In the genomic region with DNA sequence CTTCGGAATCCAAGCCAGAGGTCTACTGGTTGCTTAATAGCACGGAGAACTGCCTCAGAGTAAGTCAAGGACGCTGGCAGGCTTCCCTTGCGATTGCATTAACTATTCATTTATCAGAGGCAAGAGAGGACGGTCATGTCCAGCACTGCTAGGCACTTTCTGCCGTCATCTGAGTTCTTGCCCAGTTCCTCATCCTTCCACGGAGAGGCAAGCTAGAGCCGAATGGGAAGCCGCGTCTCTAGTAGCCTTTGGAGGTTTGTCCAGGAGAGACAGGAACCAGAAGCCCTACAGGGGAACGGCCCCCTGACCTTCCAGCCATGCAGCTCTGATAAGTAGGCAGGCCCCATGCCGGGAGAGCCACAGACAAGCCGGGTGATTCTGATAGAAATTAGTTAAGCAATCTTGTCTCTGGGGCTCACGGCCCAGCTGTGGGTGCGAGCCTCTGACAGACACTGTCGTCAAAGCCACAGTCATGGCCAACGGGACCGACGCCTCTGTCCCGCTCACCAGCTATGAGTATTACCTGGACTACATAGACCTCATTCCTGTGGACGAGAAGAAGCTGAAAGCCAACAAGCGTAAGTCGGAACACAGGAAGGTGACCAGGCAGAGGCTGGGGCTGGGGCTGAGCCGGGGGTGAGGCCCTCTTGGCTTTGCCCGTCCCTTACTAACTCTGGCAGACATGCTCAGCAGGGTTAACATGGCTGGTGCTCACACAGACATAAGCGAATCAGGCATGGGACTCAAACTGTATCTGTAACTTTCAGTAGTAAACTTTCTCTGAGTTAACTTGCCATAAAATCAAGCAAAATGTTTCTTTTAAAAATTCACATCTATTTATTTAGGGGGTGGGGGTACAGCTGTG, we compare ENCODE assay signal across 9 mouse cellular contexts. TPM values are rescaled to one million over a fixed set of nuclear protein-coding genes. Genes with fewer than 3 reads are reported as not detected.
DNase-seq lines count a peak whose midpoint lies in the region; ATAC-seq and TF ChIP-seq lines count a peak whose summit lies in the region.
"Had no signal": no experiment of that assay in that cellular context is flagged by ENCODE, and none has a peak within 500 bp of the region (broad histone marks: within the 10 kb centered on the region; RNA-seq: fewer than 3 reads in every experiment).

Gene Mrap (plus strand): TSS at position 116 of the 865 bp plus-strand sequence.

- no peaks in the 10 kb centered on the region for H3K27me3 ChIP-seq in kidney, adult 2 months (replicated peaks; ENCODE audit: control insufficient read depth, insufficient read depth, low read length)
- no peaks in the 10 kb centered on the region for H3K27me3 ChIP-seq in kidney, embryonic 15.5 days
- H3K27me3 ChIP-seq in forebrain, embryonic 14.5 days (replicated peaks; ENCODE audit: control insufficient read depth, insufficient read depth, low read length) = no peaks in the 10 kb centered on the region

- H3K4me3 ChIP-seq in kidney, adult 2 months (ENCODE audit: insufficient read depth, low read depth, low read length) = no peak within 1 kb of the TSS
- no peak within 1 kb of the TSS for H3K4me3 ChIP-seq in kidney, embryonic 15.5 days (replicated peaks)
- peak within 1 kb of the TSS; percentile 75 for H3K4me3 ChIP-seq in brown adipose tissue, adult 24 weeks (ENCODE audit: insufficient read depth, low read depth, low read length)
- no peak within 1 kb of the TSS for H3K4me3 ChIP-seq in forebrain, embryonic 14.5 days (ENCODE audit: low read depth, low read length)

- no peak within 1 kb of the TSS for H3K9ac ChIP-seq in kidney, embryonic 15.5 days
- H3K9ac ChIP-seq in forebrain, embryonic 14.5 days (ENCODE audit: low read length) = no peak within 1 kb of the TSS

- TF ChIP-seq POLR2A in kidney, adult 2 months (IDR thresholded peaks at IDR 0.05; ENCODE audit: low read depth, low read length) = no peak

- no peaks in the 10 kb centered on the region for H3K9me3 ChIP-seq in kidney, embryonic 15.5 days (replicated peaks)
- no peaks in the 10 kb centered on the region for H3K9me3 ChIP-seq in forebrain, embryonic 14.5 days (replicated peaks; ENCODE audit: control insufficient read depth, low read length)

- TF ChIP-seq CTCF in kidney, adult 2 months (conservative IDR thresholded peaks at IDR 0.05; ENCODE audit: insufficient read depth, insufficient read length, low read depth, low read length) = no peak; the same call in 1 of the 2 replicates

- no peak for ATAC-seq in kidney, embryonic 15.5 days (replicated peaks; ENCODE audit: low FRiP score)
- ATAC-seq in erythroid progenitor cell, adult 5-6 weeks (replicated peaks; ENCODE audit: low FRiP score, poor library complexity, severe bottlenecking) = no peak
- ATAC-seq in forebrain, embryonic 14.5 days = no peak

- no peaks in the 10 kb centered on the region for H3K4me1 ChIP-seq in kidney, adult 2 months (ENCODE audit: control insufficient read depth, insufficient read depth, low read length)
- peaks cover 18% of the 10 kb centered on the region for H3K4me1 ChIP-seq in kidney, embryonic 15.5 days
- peaks cover 6% of the 10 kb centered on the region for H3K4me1 ChIP-seq in brown adipose tissue, adult 24 weeks (ENCODE audit: control insufficient read depth, insufficient read depth, insufficient read length, low read length)
- no peaks in the 10 kb centered on the region for H3K4me1 ChIP-seq in forebrain, embryonic 14.5 days (ENCODE audit: control insufficient read depth, insufficient read depth, low read length)

- WGBS in kidney, adult 2 months = 89% methylated on average over 26 of the region's 26 CpGs
- 83% methylated on average over 26 of the region's 26 CpGs for WGBS in kidney, embryonic 15.5 days
- WGBS in forebrain, embryonic 14.5 days = 91% methylated on average over 26 of the region's 26 CpGs

- H3K27ac ChIP-seq in kidney, adult 2 months (ENCODE audit: insufficient read depth, low read depth, low read length) = no peak within 1 kb of the TSS
- no peak within 1 kb of the TSS for H3K27ac ChIP-seq in kidney, embryonic 15.5 days
- peak within 1 kb of the TSS; percentile 96 for H3K27ac ChIP-seq in brown adipose tissue, adult 24 weeks (replicated peaks; ENCODE audit: low read depth, low read length)
- H3K27ac ChIP-seq in forebrain, embryonic 14.5 days (ENCODE audit: low read depth, low read length) = no peak within 1 kb of the TSS

- no peak within 1 kb of the TSS for H3K4me2 ChIP-seq in kidney, embryonic 15.5 days
- no peak within 1 kb of the TSS for H3K4me2 ChIP-seq in forebrain, embryonic 14.5 days (ENCODE audit: low read length)

- no peaks in the 10 kb centered on the region for H3K36me3 ChIP-seq in kidney, adult 2 months (ENCODE audit: control insufficient read depth, insufficient read depth, low read length)
- no peaks in the 10 kb centered on the region for H3K36me3 ChIP-seq in kidney, embryonic 15.5 days
- no peaks in the 10 kb centered on the region for H3K36me3 ChIP-seq in forebrain, embryonic 14.5 days (ENCODE audit: control insufficient read depth, insufficient read depth, low read length)

- peak; percentile 28 for DNase-seq in kidney, adult 2 months
- DNase-seq in heart, postnatal 4 days = peak; percentile 77
- peak; percentile 54 to 74 for DNase-seq in lung, postnatal 4 days
- DNase-seq in forebrain, embryonic 14.5 days (ENCODE audit: low spot score) = no peak
- DNase-seq in layer of hippocampus, adult 9-11 months = no peak

RNA-seq across cellular contexts. Expression of gene Mrap, which starts in this region (rescaled TPM):
- 28.8 and 43.9 TPM in 2 replicates for polyA plus RNA-seq in kidney, adult 2 months (2012; rRNA removed)
- 2.4 and 9.6 TPM in 2 replicates for polyA plus RNA-seq in kidney, embryonic 15.5 days (2015; fragmentation: Nextera tagmentation; extraction: Ambion mirVana)
- polyA plus RNA-seq in brown adipose tissue, adult 24 weeks (2012; ENCODE audit: insufficient read depth, insufficient read length, missing spikeins) = 328 and 353 TPM in 2 replicates
- 10 to 100 TPM; 24.0 to 25.1 TPM for total RNA-seq in heart, postnatal 4 days (2021)
- total RNA-seq in erythroid progenitor cell, adult 5-6 weeks (2015; ENCODE audit: low replicate concordance) = 6.3 and 13.0 TPM in 2 replicates
- total RNA-seq in erythroid progenitor cell, adult 5-6 weeks (2017; ENCODE audit: low replicate concordance) = 1.4 and 4.5 TPM in 2 replicates
- 0.23 TPM in 1 of 2 replicates, not detected in the other for polyA plus RNA-seq in forebrain, embryonic 14.5 days (2014; fragmentation: Nextera tagmentation; extraction: Ambion mirVana)
- total RNA-seq: neutrophil, adult 5-6 weeks had no signal

Comparison
In these comparisons a context has a peak if more than half of its experiments do, and no peak if none do; other contexts are left out.
1. DNase-seq: peak in kidney, adult 2 months (single experiment), heart, postnatal 4 days (single experiment) and lung, postnatal 4 days (2 of 2); none in forebrain, embryonic 14.5 days (single experiment) and layer of hippocampus, adult 9-11 months (single experiment).